Mouse (Mus musculus): ENCODE data around the gene Tmem98. TPM values are rescaled to one million over a fixed set of nuclear protein-coding genes. Genes with fewer than 3 reads are reported as not detected.

Gene Tmem98
- polyA plus RNA-seq, 1 experiment from 2014 or later = 84.6 TPM

DNA sequence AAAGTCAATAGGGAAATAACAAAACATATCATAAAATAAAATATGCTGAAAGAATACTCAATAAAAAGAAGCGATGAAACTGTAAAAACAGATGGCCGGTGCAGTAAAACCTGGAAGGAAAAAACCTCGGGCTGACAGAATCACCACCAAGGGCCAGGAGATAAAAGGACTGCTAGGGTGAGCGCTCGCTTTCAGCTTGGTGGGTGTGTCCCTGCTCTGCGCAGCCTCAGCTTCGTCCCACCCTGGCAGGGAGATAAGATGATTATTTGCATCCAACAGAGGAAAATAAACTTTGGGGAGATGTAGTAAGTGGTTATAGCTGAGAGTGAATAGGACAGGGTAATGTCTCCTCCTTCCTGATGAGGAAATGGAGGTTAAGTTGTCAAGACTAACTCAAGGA, 44.9 kb downstream of the Tmem98 start:
- no peak overlapping the region for H3K27ac ChIP-seq
- no peaks in the 10 kb centered on the region for H3K27me3 ChIP-seq
- H3K36me3 ChIP-seq = no peaks in the 10 kb centered on the region
- no peaks in the 10 kb centered on the region for H3K4me1 ChIP-seq (replicated peaks)
- H3K9ac ChIP-seq = no peak overlapping the region
- ATAC-seq (replicated peaks; ENCODE audit: insufficient number of reproducible peaks, insufficient read depth, low FRiP score, low read depth) = no peak
- 31% methylated on average over 7 of the region's 7 CpGs for WGBS
- no peak overlapping the region for H3K4me3 ChIP-seq
- H3K9me3 ChIP-seq (replicated peaks) = no peaks in the 10 kb centered on the region
- no peak overlapping the region for H3K4me2 ChIP-seq

- H3K4me2 ChIP-seq = no peak overlapping the region
- H3K4me3 ChIP-seq = no peak overlapping the region
Measured at GRCm38 (mm10) chr11:80856827-80857226, 46.9 kb downstream of the Tmem98 start.

DNA sequence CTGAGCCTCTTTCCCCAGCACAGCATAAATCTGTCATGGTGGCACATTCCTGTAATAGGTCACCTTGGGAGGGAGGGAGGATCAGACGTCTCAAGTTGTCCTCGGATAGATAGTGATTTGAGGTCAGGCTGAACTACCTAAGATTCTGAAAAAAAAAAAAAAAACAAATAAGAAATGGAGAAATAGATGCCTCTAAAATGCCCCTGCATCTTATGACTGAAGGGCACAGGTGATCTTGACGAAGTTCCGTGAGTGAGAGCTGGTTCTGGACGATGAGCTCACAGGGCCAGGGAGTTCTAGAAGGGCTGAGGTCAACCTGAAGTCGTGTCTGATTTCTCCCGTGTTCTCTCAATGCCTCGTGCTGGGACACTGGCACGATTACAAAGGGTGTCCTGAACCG, 48.1 kb downstream of the Tmem98 start, which contains the start of gene Spaca3:
Gene Spaca3, plus strand, starts transcription at position 301 of the 400 bp plus-strand sequence.
- ATAC-seq (replicated peaks; ENCODE audit: insufficient number of reproducible peaks, insufficient read depth, low FRiP score, low read depth) = no peak

More at GRCm38 (mm10) chr11:80856827-80857226, 46.9 kb downstream of the Tmem98 start:
- H3K36me3 ChIP-seq = no peaks in the 10 kb centered on the region
- no peaks in the 10 kb centered on the region for H3K9me3 ChIP-seq (replicated peaks)
- H3K27ac ChIP-seq = no peak overlapping the region
- H3K27me3 ChIP-seq = no peaks in the 10 kb centered on the region
- no peaks in the 10 kb centered on the region for H3K4me1 ChIP-seq (replicated peaks)
- WGBS = 44% methylated on average over 2 of the region's 2 CpGs
- H3K9ac ChIP-seq = no peak overlapping the region
- ATAC-seq (replicated peaks; ENCODE audit: insufficient number of reproducible peaks, insufficient read depth, low FRiP score, low read depth) = no peak

GRCm38 (mm10) chr11:80862941-80863340, 53.0 kb downstream of the Tmem98 start:
- no peak overlapping the region for H3K27ac ChIP-seq
- no peaks in the 10 kb centered on the region for H3K9me3 ChIP-seq (replicated peaks)
- H3K4me1 ChIP-seq (replicated peaks) = no peaks in the 10 kb centered on the region
- 90% methylated on average over 7 of the region's 7 CpGs for WGBS
- ATAC-seq (replicated peaks; ENCODE audit: insufficient number of reproducible peaks, insufficient read depth, low FRiP score, low read depth) = no peak
- no peak overlapping the region for H3K4me3 ChIP-seq
- H3K36me3 ChIP-seq = no peaks in the 10 kb centered on the region
- H3K27me3 ChIP-seq = no peaks in the 10 kb centered on the region
- no peak overlapping the region for H3K4me2 ChIP-seq
- H3K9ac ChIP-seq = no peak overlapping the region

More for the DNA sequence above, 48.1 kb downstream of the Tmem98 start, which contains the start of gene Spaca3:
- 64% methylated on average over 10 of the region's 10 CpGs for WGBS
- no peak within 1 kb of the TSS for H3K9ac ChIP-seq
- H3K4me3 ChIP-seq = no peak within 1 kb of the TSS
- no peaks in the 10 kb centered on the region for H3K36me3 ChIP-seq
- no peaks in the 10 kb centered on the region for H3K27me3 ChIP-seq
- H3K4me2 ChIP-seq = no peak within 1 kb of the TSS
- H3K9me3 ChIP-seq (replicated peaks) = no peaks in the 10 kb centered on the region
- H3K27ac ChIP-seq = no peak within 1 kb of the TSS
- H3K4me1 ChIP-seq (replicated peaks) = no peaks in the 10 kb centered on the region

DNA sequence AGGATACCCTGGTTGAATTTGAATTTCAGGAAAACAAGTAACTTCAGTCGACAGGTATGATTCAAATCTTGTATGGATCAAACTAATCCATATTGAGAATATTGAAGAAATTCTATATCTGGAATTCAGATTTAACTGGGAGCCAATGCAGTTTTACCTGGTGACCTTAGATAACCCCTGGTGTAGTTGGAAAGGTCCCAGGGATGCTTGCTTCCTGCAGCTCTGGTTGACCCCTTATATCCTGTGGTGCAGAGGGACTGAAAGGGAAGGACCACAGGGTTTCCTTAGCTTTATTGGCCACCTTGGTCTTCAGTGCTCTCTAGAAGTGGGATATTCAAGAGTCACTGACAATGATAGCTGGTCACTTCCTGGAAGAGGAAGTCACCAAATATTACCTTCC, 58.1 kb downstream of the Tmem98 start:
- no peak overlapping the region for H3K4me3 ChIP-seq
- H3K36me3 ChIP-seq = no peaks in the 10 kb centered on the region
- H3K27me3 ChIP-seq = no peaks in the 10 kb centered on the region
- WGBS = 83% methylated on average over 1 of the region's 1 CpGs
- no peak overlapping the region for H3K9ac ChIP-seq
- H3K4me2 ChIP-seq = no peak overlapping the region
- H3K9me3 ChIP-seq (replicated peaks) = no peaks in the 10 kb centered on the region
- ATAC-seq (replicated peaks; ENCODE audit: insufficient number of reproducible peaks, insufficient read depth, low FRiP score, low read depth) = no peak
- H3K4me1 ChIP-seq (replicated peaks) = peaks cover 4% of the 10 kb centered on the region; the same call in 1 of the 2 replicates
- H3K27ac ChIP-seq = no peak overlapping the region

Other genes with a start within 250 kb of the Tmem98 start
- 6.9 and 8.9 TPM in 2 replicates for gene Myo1d, start 30.1 kb upstream of the Tmem98 start, polyA plus RNA-seq (2015; fragmentation: Nextera tagmentation; extraction: Ambion mirVana)
- not detected in 2 replicates for gene Spaca3, start 48.2 kb downstream of the Tmem98 start, polyA plus RNA-seq (2015; fragmentation: Nextera tagmentation; extraction: Ambion mirVana)